Mouse (Mus musculus): Measurements from ENCODE around the gene Hmx1.

DNA sequence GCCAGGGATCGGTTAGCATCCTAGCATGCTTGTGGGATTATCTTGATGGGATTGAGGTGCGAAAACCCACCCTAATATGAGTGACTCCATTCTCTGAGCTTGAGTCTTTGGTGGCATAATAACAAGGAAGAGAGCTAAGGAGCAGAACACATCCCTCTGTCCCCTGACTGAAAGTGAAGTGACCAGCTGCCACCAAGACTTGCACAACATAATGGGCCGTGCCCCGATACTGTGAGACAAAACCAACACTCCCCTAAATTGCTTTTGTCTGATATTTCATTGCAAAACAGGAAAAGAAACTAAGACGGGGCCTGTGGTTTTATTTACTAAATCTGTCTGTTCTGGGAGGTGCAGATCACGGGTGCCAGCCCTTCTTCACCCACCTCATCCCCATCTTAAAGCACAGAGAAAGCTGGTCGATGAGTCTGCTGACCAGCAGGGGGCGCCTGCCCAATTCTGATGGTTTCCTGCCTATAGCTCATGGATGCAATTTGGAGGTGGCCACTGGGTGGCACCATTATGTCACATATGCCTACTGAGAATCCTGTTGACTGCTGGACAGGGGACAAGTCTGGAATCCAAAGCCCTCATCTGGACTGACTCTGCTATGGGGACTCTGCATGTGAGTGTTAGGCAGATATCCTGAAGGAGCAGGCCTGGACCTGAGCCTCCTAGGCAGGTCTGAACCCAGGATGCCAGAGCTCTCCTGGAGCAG is 27.2 kb upstream of the Hmx1 start:
- TF ChIP-seq CTCF (conservative IDR thresholded peaks at IDR 0.05; ENCODE audit: insufficient read depth, insufficient read length, low read depth, low read length) (peak; percentile 99), POLR2A (IDR thresholded peaks at IDR 0.05; ENCODE audit: low read depth, low read length) (no peak)
